Mouse (Mus musculus): Measurements from ENCODE around the gene Vps16.

DNA sequence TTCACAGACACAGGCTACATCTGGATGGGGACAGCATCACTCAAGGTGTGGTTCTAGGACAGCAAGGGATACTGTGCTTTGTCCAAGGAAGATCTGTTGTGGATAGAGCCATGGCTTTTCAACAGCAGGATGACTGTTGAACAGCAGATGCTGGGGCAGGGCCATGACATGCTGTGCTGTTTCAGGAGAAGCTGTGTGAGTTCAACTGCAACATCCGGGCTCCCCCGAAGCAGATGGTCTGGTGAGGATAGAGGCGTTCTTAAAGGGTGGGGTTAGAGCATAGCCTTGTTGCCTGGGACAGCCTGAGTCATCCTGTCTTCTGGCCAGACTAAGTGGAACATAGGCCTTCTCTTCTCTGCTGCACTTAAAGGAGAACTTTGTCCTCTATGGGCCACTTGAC, 14.7 kb downstream of the Vps16 start:
- TF ChIP-seq POLR2AphosphoS5 (IDR thresholded peaks at IDR 0.05; ENCODE audit: insufficient replicate concordance, low read depth, low read length) (no peak), CTCF (IDR thresholded peaks at IDR 0.05; ENCODE audit: low read depth, low read length) (no peak), TAL1 (conservative IDR thresholded peaks at IDR 0.05; ENCODE audit: low read depth, low read length) (no peak)

Data from G1E (cell line).